Mouse (Mus musculus): ENCODE measurements around the gene Lrrc42.

DNA sequence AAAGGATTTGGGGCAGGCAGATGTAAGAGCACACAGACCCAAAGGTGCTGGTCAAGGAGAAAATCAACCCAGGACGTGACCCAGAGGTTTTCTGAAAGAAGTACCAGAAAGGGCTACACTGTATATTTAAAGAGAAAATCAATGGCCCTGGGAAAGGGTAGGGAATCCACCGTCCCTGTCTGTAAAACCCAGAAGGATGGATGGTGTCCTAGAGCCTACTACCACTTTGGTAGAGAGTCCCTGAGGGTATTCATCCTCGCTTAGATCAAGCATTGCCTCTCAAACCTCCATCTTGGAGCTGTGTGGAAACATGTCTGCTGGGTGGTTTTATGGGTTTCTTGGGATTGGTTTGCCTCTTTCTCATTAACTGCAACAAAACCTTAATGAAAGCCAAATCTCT, 1.1 kb upstream of the Lrrc42 start:
- no peak for TF ChIP-seq CTCF (IDR thresholded peaks at IDR 0.05; ENCODE audit: low read depth)
- no peak for TF ChIP-seq EP300 (optimal IDR thresholded peaks at IDR 0.05)
